Mouse (Mus musculus) thymus, adult 2 months (tissue): ENCODE data around the gene Spaca9. TPM values are rescaled to one million over a fixed set of nuclear protein-coding genes. Genes with fewer than 3 reads are reported as not detected.
A peak's percentile ranks its signal among the peaks of the same experiment; 100 is the strongest.

Experiments used
- DNase-seq: peaks from one replicate; pipeline ENCODE4 v3.0.0; 2021
- H3K27ac ChIP-seq: fragments of 200-500 bp; 2 replicates; pipeline ENCODE4 v1.5.1; 2012; ENCODE audit warnings: low read length, control low read depth; ENCODE audit not compliant: control insufficient read depth, insufficient read depth
- H3K27me3 ChIP-seq: fragments of 200-500 bp; 2 replicates; pipeline ENCODE4 v1.6.1; 2012; ENCODE audit warnings: mild to moderate bottlenecking, low read length, moderate library complexity, mixed read lengths; ENCODE audit not compliant: control insufficient read depth, insufficient read depth
- H3K36me3 ChIP-seq: fragments of 200-500 bp; 2 replicates; pipeline ENCODE4 v1.6.1; 2012; ENCODE audit warnings: mild to moderate bottlenecking, low read length, moderate library complexity; ENCODE audit not compliant: control insufficient read depth, insufficient read depth
- H3K4me1 ChIP-seq: fragments of 200-500 bp; replicated peaks from 2 replicates; pipeline ENCODE4 v1.6.1; 2012; ENCODE audit warnings: low read length; ENCODE audit not compliant: control insufficient read depth, insufficient read depth
- H3K4me3 ChIP-seq: fragments of 200-500 bp; 2 replicates; pipeline ENCODE4 v1.5.1; 2012; ENCODE audit warnings: mild to moderate bottlenecking, low read length, control low read depth, moderate library complexity; ENCODE audit not compliant: control insufficient read depth, insufficient read depth
- CTCF ChIP-seq: fragments of 200-500 bp; IDR thresholded peaks from 2 replicates; pipeline ENCODE4 v1.5.1; 2012; ENCODE audit warnings: mild to moderate bottlenecking, control low read depth, low read length, moderate library complexity, borderline replicate concordance; ENCODE audit not compliant: control insufficient read depth, poor library complexity, insufficient read depth; ENCODE audit errors: extremely low read depth
- POLR2A ChIP-seq: fragments of 200-500 bp; IDR thresholded peaks from 2 replicates; pipeline ENCODE4 v1.6.1; 2012; ENCODE audit warnings: mild to moderate bottlenecking, low read length, control low read depth, moderate library complexity; ENCODE audit not compliant: control insufficient read depth, poor library complexity, insufficient read depth; ENCODE audit errors: extremely low read depth
- WGBS: fragments of 180-500 bp; shearing (Covaris S2); methylation state at CpG from one replicate; pipeline ENCODE4 v1.1.7; 2018; 5-methylcytosine and 5-hydroxymethylcytosine counted together
- polyA plus RNA-seq: library from polyadenylated mRNA; depleted of rRNA; stranded (reverse); fragments of >200 nt; gene quantifications from 2 replicates; pipeline ENCODE4 v1.2.3, GENCODE M21; 2012; rRNA removed

The Spaca9 gene
- 1.6 and 2.5 TPM in 2 replicates for polyA plus RNA-seq

DNA sequence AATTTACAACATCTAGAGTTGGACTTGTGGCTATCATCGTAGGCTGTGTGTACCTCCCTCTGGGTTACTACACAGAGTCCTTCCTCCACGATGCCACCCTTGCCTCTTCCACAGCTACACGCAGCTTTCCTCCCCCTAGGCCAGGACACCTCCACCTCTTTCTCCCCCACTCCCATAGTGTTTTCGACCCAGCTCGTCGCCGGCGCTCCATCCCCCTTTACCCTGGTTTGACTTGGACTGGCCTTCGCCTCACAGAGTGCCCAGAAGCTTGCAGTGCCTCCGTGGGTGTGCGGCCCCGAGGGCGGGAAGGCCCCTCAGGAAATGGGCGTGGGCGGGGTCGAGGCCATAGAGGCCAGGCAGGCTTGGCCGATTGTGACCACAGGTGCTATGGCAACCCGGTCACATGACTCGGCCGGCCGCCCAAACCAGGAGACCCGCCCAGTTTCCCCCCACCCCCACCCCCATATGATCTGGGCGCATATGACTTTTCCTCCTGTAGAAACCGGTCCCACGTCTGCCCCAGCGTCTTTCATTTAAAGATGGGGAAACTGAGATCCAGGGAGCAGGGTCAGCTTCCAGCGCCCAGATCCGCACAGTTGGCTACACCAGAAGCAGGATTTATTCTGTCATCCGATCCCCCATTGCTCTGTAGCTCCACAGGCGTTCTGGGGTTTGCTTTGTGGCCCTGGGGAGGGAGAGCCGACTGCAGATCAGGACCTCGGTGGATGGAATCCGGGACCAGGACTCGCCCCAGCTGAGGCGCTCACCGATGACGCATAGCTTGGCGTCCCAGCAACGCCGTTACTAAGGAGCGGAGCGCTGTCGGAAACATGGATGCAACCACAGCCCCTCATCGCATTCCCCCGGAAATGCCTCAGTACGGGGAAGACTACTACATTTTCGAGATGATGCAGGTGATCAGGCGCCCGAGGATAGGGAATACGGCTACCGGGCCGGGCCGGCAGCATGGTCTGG, at the start of gene Spaca9, which contains the start of gene Ak8:
Gene Spaca9 (minus strand): TSS at position 367 of the 975 bp plus-strand sequence.
Gene Ak8 (plus strand): TSS at position 804 of the 975 bp plus-strand sequence.
- TF ChIP-seq POLR2A (no peak), CTCF (no peak)
- Histone ChIP-seq H3K27me3 (no peaks in the 10 kb centered on the region; the same call in 1 of the 2 replicates), H3K36me3 (no peaks in the 10 kb centered on the region), H3K4me3 (peak within 1 kb of the TSS; percentile 26), H3K4me1 (peaks cover 27% of the 10 kb centered on the region), H3K27ac (no peak within 1 kb of the TSS)
- peak; percentile 23 for DNase-seq
- 5% methylated on average over 53 of the region's 53 CpGs for WGBS

- TF ChIP-seq CTCF (no peak), POLR2A (no peak)
- Histone ChIP-seq H3K27ac (no peak overlapping the region), H3K27me3 (no peaks in the 10 kb centered on the region), H3K36me3 (no peaks in the 10 kb centered on the region), H3K4me1 (peaks cover 9% of the 10 kb centered on the region; the same call in 1 of the 2 replicates), H3K4me3 (no peak overlapping the region)
- 98% methylated on average over 2 of the region's 2 CpGs for WGBS
- DNase-seq = no peak
Measured at GRCm38 (mm10) chr2:28747705-28748104, 48.2 kb upstream of the Spaca9 start.

- H3K4me1 ChIP-seq = 0 out of 2 replicates have a peak, but pooled peaks cover 6% of the 10 kb centered on the region
- no peak overlapping the region for H3K4me3 ChIP-seq
- 86% methylated on average over 15 of the region's 15 CpGs for WGBS
- TF ChIP-seq CTCF = no peak
- TF ChIP-seq POLR2A = no peak
- no peak for DNase-seq
- H3K27me3 ChIP-seq = no peaks in the 10 kb centered on the region
- no peak overlapping the region for H3K27ac ChIP-seq
- no peaks in the 10 kb centered on the region for H3K36me3 ChIP-seq
Measured at GRCm38 (mm10) chr2:28746682-28747332, 47.3 kb upstream of the Spaca9 start.

DNA sequence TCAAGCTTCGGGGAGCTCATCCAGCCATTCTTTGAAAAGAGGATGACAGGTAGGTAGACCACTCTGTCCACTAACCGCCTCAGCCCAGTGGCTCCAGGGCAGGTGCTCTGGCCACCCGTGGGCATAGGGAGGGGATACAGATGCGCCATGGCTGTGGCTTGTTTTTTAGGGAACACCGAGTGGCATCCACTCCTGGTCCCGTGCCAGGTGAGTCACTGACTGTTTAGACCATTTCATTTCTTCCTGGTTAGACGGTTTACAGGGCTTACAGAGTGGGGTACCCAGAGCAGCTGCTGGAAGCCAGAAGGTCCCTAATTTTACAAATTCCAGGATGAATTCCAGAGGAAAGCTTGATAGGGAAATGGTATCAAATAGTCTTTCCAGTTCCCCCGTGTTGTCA, 43.2 kb upstream of the Spaca9 start:
- Histone ChIP-seq H3K27me3 (no peaks in the 10 kb centered on the region), H3K4me3 (no peak overlapping the region), H3K36me3 (no peaks in the 10 kb centered on the region), H3K4me1 (no peaks in the 10 kb centered on the region), H3K27ac (no peak overlapping the region)
- DNase-seq = no peak
- TF ChIP-seq CTCF (no peak), POLR2A (no peak)
- WGBS = 86% methylated on average over 8 of the region's 8 CpGs

DNA sequence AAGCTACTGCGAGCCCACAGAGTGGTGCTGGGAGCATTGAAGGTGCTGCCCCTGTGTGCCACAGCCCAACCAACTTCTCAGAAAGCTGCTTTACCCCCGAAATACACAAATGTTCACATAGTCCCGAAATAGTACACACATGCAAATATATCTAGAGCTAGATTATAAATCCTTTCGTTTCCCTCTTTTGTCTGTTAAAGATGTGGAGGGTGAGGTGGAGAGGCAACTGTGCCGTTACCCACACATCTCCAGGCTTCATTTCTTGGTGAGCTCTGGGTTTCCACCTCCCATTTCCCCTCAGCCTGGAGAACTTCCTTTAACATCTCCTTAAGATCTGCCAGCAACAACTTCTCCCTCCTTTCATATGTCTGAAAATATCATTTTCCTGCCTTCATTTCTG, 40.6 kb upstream of the Spaca9 start:
- H3K27me3 ChIP-seq = no peaks in the 10 kb centered on the region
- H3K27ac ChIP-seq = no peak overlapping the region
- TF ChIP-seq POLR2A (no peak), CTCF (no peak)
- H3K4me1 ChIP-seq = no peaks in the 10 kb centered on the region
- 64% methylated on average over 5 of the region's 5 CpGs for whole genome bisulfite sequencing
- no peaks in the 10 kb centered on the region for H3K36me3 ChIP-seq
- H3K4me3 ChIP-seq = no peak overlapping the region
- no peak for DNase-seq

GRCm38 (mm10) chr2:28737112-28737511, 37.6 kb upstream of the Spaca9 start:
- no peaks in the 10 kb centered on the region for H3K4me1 ChIP-seq
- H3K27ac ChIP-seq = no peak overlapping the region
- DNase-seq = no peak
- H3K36me3 ChIP-seq = no peaks in the 10 kb centered on the region
- no peak overlapping the region for H3K4me3 ChIP-seq
- no peaks in the 10 kb centered on the region for H3K27me3 ChIP-seq
- WGBS = 95% methylated on average over 5 of the region's 5 CpGs
- TF ChIP-seq CTCF (no peak), POLR2A (no peak)
